Mouse (Mus musculus) regulatory T cell (primary cell): ENCODE measurements around the gene Tenm3.

Experiments used
- in situ Hi-C: fragments of 300-600 bp; cut with MboI, MseI; formaldehyde crosslinking; loops from one replicate; pipeline ENCODE4 v1.15.1; 2025; ENCODE audit warnings: high pct_unique_total_duplicates

The Tenm3 gene

GRCm38 (mm10) chr8:48458373-48458772, 385.4 kb downstream of the Tenm3 start:
- in situ Hi-C loops = no loop called here

- in situ Hi-C loops = no loop called here
These were observed 387.2 kb downstream of the Tenm3 start for GRCm38 (mm10) chr8:48456328-48457124.

- in situ Hi-C loops = no loop called here
These were observed 392.5 kb downstream of the Tenm3 start for GRCm38 (mm10) chr8:48451247-48451635.

- in situ Hi-C loops = no loop called here
These were observed 393.1 kb downstream of the Tenm3 start for GRCm38 (mm10) chr8:48450397-48451246.

GRCm38 (mm10) chr8:48449625-48450024, 394.1 kb downstream of the Tenm3 start:
- in situ Hi-C loops = no loop called here

- in situ Hi-C loops = no loop called here
These were observed 398.1 kb downstream of the Tenm3 start for GRCm38 (mm10) chr8:48445690-48446089.

GRCm38 (mm10) chr8:48439491-48439890, 404.3 kb downstream of the Tenm3 start:
- in situ Hi-C loops = no loop called here

- in situ Hi-C loops = no loop called here
These were observed 406.1 kb downstream of the Tenm3 start for GRCm38 (mm10) chr8:48437523-48438207.

GRCm38 (mm10) chr8:48425101-48425500, 418.6 kb downstream of the Tenm3 start:
- in situ Hi-C loops = no loop called here

- in situ Hi-C loops = no loop called here
These were observed 426.0 kb downstream of the Tenm3 start for GRCm38 (mm10) chr8:48417714-48418113.

- in situ Hi-C loops = no loop called here
These were observed 432.8 kb downstream of the Tenm3 start for GRCm38 (mm10) chr8:48410916-48411315.

GRCm38 (mm10) chr8:48400572-48400972, 443.2 kb downstream of the Tenm3 start:
- in situ Hi-C loops = no loop called here

GRCm38 (mm10) chr8:48385833-48386232, 457.9 kb downstream of the Tenm3 start:
- in situ Hi-C loops = no loop called here

- in situ Hi-C loops = no loop called here
These were observed 463.7 kb downstream of the Tenm3 start for GRCm38 (mm10) chr8:48380035-48380434.

GRCm38 (mm10) chr8:48376774-48377173, 467.0 kb downstream of the Tenm3 start:
- in situ Hi-C loops = no loop called here

- in situ Hi-C loops = no loop called here
These were observed 468.6 kb downstream of the Tenm3 start for GRCm38 (mm10) chr8:48375183-48375582.

- in situ Hi-C loops = no loop called here
These were observed 470.3 kb downstream of the Tenm3 start for GRCm38 (mm10) chr8:48373404-48373803.

- in situ Hi-C loops = no loop called here
These were observed 476.6 kb downstream of the Tenm3 start for GRCm38 (mm10) chr8:48367164-48367563.

- in situ Hi-C loops = no loop called here
These were observed 486.9 kb downstream of the Tenm3 start for GRCm38 (mm10) chr8:48356849-48357248.

- in situ Hi-C loops = no loop called here
These were observed 490.3 kb downstream of the Tenm3 start for GRCm38 (mm10) chr8:48353458-48353857.

- in situ Hi-C loops = no loop called here
These were observed 494.9 kb downstream of the Tenm3 start for GRCm38 (mm10) chr8:48348901-48349300.

GRCm38 (mm10) chr8:48348386-48348785, 495.4 kb downstream of the Tenm3 start:
- in situ Hi-C loops = no loop called here
